Mouse (Mus musculus) adrenal gland, adult 2 months (tissue): ENCODE data around the gene Il33. TPM values are rescaled to one million over a fixed set of nuclear protein-coding genes. Genes with fewer than 3 reads are reported as not detected.

Source experiments
- DNase-seq: peaks from one replicate; pipeline ENCODE4 v3.0.0; 2021
- polyA plus RNA-seq: library from polyadenylated mRNA; depleted of rRNA; stranded (reverse); fragments of >200 nt; gene quantifications from 2 replicates; pipeline ENCODE4 v1.2.3, GENCODE M21; 2012; rRNA removed
- total RNA-seq, 2 experiments: library from RNA; stranded (reverse); gene quantifications; 2 replicates each; pipeline ENCODE4 v1.2.3; 2021

Gene Il33
- total and polyA plus RNA-seq, 3 experiments = 2.2 to 24.0 (median 20.2) TPM

GRCm38 (mm10) chr19:29986464-29987091, 61.7 kb downstream of the Il33 start:
- DNase-seq = no peak

GRCm38 (mm10) chr19:30000406-30001365, 75.8 kb downstream of the Il33 start:
- no peak for DNase-seq

GRCm38 (mm10) chr19:30001550-30001949, 76.6 kb downstream of the Il33 start:
- DNase-seq = no peak

- no peak for DNase-seq
Measured at GRCm38 (mm10) chr19:30003621-30004020, 78.7 kb downstream of the Il33 start, which contains the start of gene Trpd52l3. Gene Trpd52l3, plus strand, starts transcription at chr19:30003790.

GRCm38 (mm10) chr19:30006371-30006770, 81.5 kb downstream of the Il33 start:
- no peak for DNase-seq

Other genes with a start within 250 kb of the Il33 start
- not detected for gene Mlana, start 227.3 kb upstream of the Il33 start, total RNA-seq
- gene Mlana, start 227.3 kb upstream of the Il33 start, polyA plus RNA-seq = not detected in 2 replicates
- 10 to 100 TPM; 13.5 to 20.1 TPM for gene 9930021J03Rik, start 119.1 kb upstream of the Il33 start, total RNA-seq
- gene 9930021J03Rik, start 119.1 kb upstream of the Il33 start, polyA plus RNA-seq = 1.2 and 1.3 TPM in 2 replicates
- gene Ranbp6, start 112.1 kb upstream of the Il33 start, total RNA-seq = 10 to 100 TPM; 13.6 to 16.6 TPM
- 0.32 and 0.76 TPM in 2 replicates for gene Ranbp6, start 112.1 kb upstream of the Il33 start, polyA plus RNA-seq
- not detected for gene Trpd52l3, start 78.7 kb downstream of the Il33 start, total RNA-seq
- gene Trpd52l3, start 78.7 kb downstream of the Il33 start, polyA plus RNA-seq = not detected in 2 replicates
- 10 to 100 TPM; 31.1 to 40.6 TPM for gene Uhrf2, start 105.4 kb downstream of the Il33 start, total RNA-seq
- gene Uhrf2, start 105.4 kb downstream of the Il33 start, polyA plus RNA-seq = 18.9 and 20.9 TPM in 2 replicates